In genomic region chr14:32159690-32160246, GRCm38 (mm10) we compare ENCODE assay signal across 8 mouse cellular contexts. TPM values are rescaled to one million over a fixed set of nuclear protein-coding genes. Genes with fewer than 3 reads are reported as not detected.
A peak's percentile ranks its signal among the peaks of the same experiment; 100 is the strongest.
DNase-seq lines count a peak whose midpoint lies in the region; ATAC-seq and TF ChIP-seq lines count a peak whose summit lies in the region.

TSS of gene Ncoa4 (plus strand) at chr14:32159865.

- H3K27me3 ChIP-seq in G1E (ENCODE audit: insufficient read depth, low read length), result peaks cover 2% of the 10 kb centered on the region; the same call in 1 of the 2 replicates
- H3K27me3 ChIP-seq in forebrain, embryonic 16.5 days (replicated peaks; ENCODE audit: control insufficient read depth, insufficient read depth, low read length), result no peaks in the 10 kb centered on the region
- H3K27me3 ChIP-seq in lung, embryonic 14.5 days (ENCODE audit: insufficient read depth, low read length), result no peaks in the 10 kb centered on the region
- H3K27me3 ChIP-seq in thymus, adult 2 months (ENCODE audit: control insufficient read depth, insufficient read depth, low read length), result no peaks in the 10 kb centered on the region

- no peak for TF ChIP-seq CTCF in G1E (IDR thresholded peaks at IDR 0.05; ENCODE audit: low read depth, low read length)
- peak; percentile 64 for TF ChIP-seq CTCF in layer of hippocampus, adult 2 months (conservative IDR thresholded peaks at IDR 0.05)
- peak; percentile 8; the same call in 1 of the 2 replicates for TF ChIP-seq CTCF in lung, embryonic 14.5 days (IDR thresholded peaks at IDR 0.05; ENCODE audit: low read depth)
- TF ChIP-seq CTCF in olfactory bulb, adult 2 months (IDR thresholded peaks at IDR 0.05; ENCODE audit: insufficient read depth, low read depth, low read length), result no peak
- TF ChIP-seq CTCF in thymus, adult 2 months (IDR thresholded peaks at IDR 0.05; ENCODE audit: borderline replicate concordance, control insufficient read depth, extremely low read depth, insufficient read depth, low read length, poor library complexity), result no peak

- TF ChIP-seq POLR2A in olfactory bulb, adult 2 months (IDR thresholded peaks at IDR 0.05; ENCODE audit: insufficient read depth, low read depth, low read length), result peak; percentile 80
- TF ChIP-seq POLR2A in thymus, adult 2 months (IDR thresholded peaks at IDR 0.05; ENCODE audit: control insufficient read depth, extremely low read depth, insufficient read depth, low read length, poor library complexity), result peak; percentile 53; the same call in 1 of the 2 replicates

- DNase-seq in G1E (ENCODE audit: low spot score), result peak; percentile 74
- peak; percentile 98 for DNase-seq in cerebellum, adult 18-20 months
- peak; percentile 99 for DNase-seq in heart, postnatal 36 days
- DNase-seq in layer of hippocampus, adult 2 months (ENCODE audit: low spot score in 2 of 2), result peak; percentile 97 to 98
- peak; percentile 100 for DNase-seq in lung, embryonic 14.5 days
- DNase-seq in thymus, adult 2 months, result peak; percentile 97

- ATAC-seq in G1E (ENCODE audit: extremely low read depth, insufficient number of reproducible peaks, low FRiP score, poor library complexity, severe bottlenecking), result peak; percentile 79
- ATAC-seq in forebrain, embryonic 16.5 days, result peak; percentile 99
- peak; percentile 98 for ATAC-seq in lung, embryonic 14.5 days (ENCODE audit: insufficient read depth)

- intact Hi-C loops in heart, postnatal 36 days (cut with DNase I), result loop anchor here (2.0 to 5.0 kb wide), 2 partner anchors 43 to 75 kb away; partner anchors contain the start of genes Dph3, Oxnad1, Parg and Timm23

- peak within 1 kb of the TSS; percentile 97 for H3K4me3 ChIP-seq in G1E (ENCODE audit: low read depth, low read length)
- H3K4me3 ChIP-seq in forebrain, embryonic 16.5 days (replicated peaks; ENCODE audit: low read length), result peak within 1 kb of the TSS; percentile 98
- peak within 1 kb of the TSS; percentile 100 for H3K4me3 ChIP-seq in layer of hippocampus, adult 2 months
- peak within 1 kb of the TSS; percentile 90 for H3K4me3 ChIP-seq in lung, embryonic 14.5 days (ENCODE audit: low read depth, low read length)
- H3K4me3 ChIP-seq in olfactory bulb, adult 2 months (ENCODE audit: insufficient read depth, low read depth, low read length), result peak within 1 kb of the TSS; percentile 89
- peak within 1 kb of the TSS; percentile 90 for H3K4me3 ChIP-seq in thymus, adult 2 months (ENCODE audit: control insufficient read depth, insufficient read depth, low read length)

- H3K36me3 ChIP-seq in G1E (replicated peaks), result peaks cover 31% of the 10 kb centered on the region
- no peaks in the 10 kb centered on the region for H3K36me3 ChIP-seq in forebrain, embryonic 16.5 days (ENCODE audit: control insufficient read depth, insufficient read depth)
- no peaks in the 10 kb centered on the region for H3K36me3 ChIP-seq in lung, embryonic 14.5 days (ENCODE audit: insufficient read depth)
- no peaks in the 10 kb centered on the region for H3K36me3 ChIP-seq in thymus, adult 2 months (ENCODE audit: control insufficient read depth, insufficient read depth, low read length)

- WGBS in forebrain, embryonic 16.5 days, result under 1% methylated on average over 39 of the region's 40 CpGs
- under 1% methylated on average over 38 of the region's 40 CpGs for WGBS in lung, embryonic 14.5 days
- WGBS in olfactory bulb, adult 2 months, result under 1% methylated on average over 40 of the region's 40 CpGs
- WGBS in thymus, adult 2 months, result under 1% methylated on average over 40 of the region's 40 CpGs

- peak within 1 kb of the TSS; percentile 99 for H3K4me2 ChIP-seq in forebrain, embryonic 16.5 days (ENCODE audit: low read length)
- peak within 1 kb of the TSS; percentile 69 for H3K4me2 ChIP-seq in lung, embryonic 14.5 days

- H3K27ac ChIP-seq in forebrain, embryonic 16.5 days (ENCODE audit: low read length), result peak within 1 kb of the TSS; percentile 75
- peak within 1 kb of the TSS; percentile 94 for H3K27ac ChIP-seq in layer of hippocampus, adult 2 months
- H3K27ac ChIP-seq in lung, embryonic 14.5 days (ENCODE audit: low read depth), result peak within 1 kb of the TSS; percentile 83
- peak within 1 kb of the TSS; percentile 53 for H3K27ac ChIP-seq in olfactory bulb, adult 2 months (ENCODE audit: insufficient read depth, low read depth, low read length)
- H3K27ac ChIP-seq in thymus, adult 2 months (ENCODE audit: control insufficient read depth, insufficient read depth, low read length), result peak within 1 kb of the TSS; percentile 57; the same call in 1 of the 2 replicates

- peaks cover 53% of the 10 kb centered on the region for H3K4me1 ChIP-seq in G1E (ENCODE audit: insufficient read depth, low read depth, low read length)
- H3K4me1 ChIP-seq in forebrain, embryonic 16.5 days (replicated peaks; ENCODE audit: control insufficient read depth, insufficient read depth, low read length), result peaks cover 20% of the 10 kb centered on the region
- H3K4me1 ChIP-seq in lung, embryonic 14.5 days (ENCODE audit: insufficient read depth), result peaks cover 16% of the 10 kb centered on the region
- H3K4me1 ChIP-seq in olfactory bulb, adult 2 months (ENCODE audit: control insufficient read depth, insufficient read depth, low read length), result peaks cover 6% of the 10 kb centered on the region
- peaks cover 13% of the 10 kb centered on the region for H3K4me1 ChIP-seq in thymus, adult 2 months (replicated peaks; ENCODE audit: control insufficient read depth, insufficient read depth, low read length)

- H3K9ac ChIP-seq in forebrain, embryonic 16.5 days (replicated peaks; ENCODE audit: low read depth, low read length), result peak within 1 kb of the TSS; percentile 98
- peak within 1 kb of the TSS; percentile 89 for H3K9ac ChIP-seq in lung, embryonic 14.5 days

- peaks cover 5% of the 10 kb centered on the region; the same call in 1 of the 2 replicates for H3K9me3 ChIP-seq in G1E (replicated peaks)
- H3K9me3 ChIP-seq in forebrain, embryonic 16.5 days (ENCODE audit: control insufficient read depth, low read length), result no peaks in the 10 kb centered on the region
- H3K9me3 ChIP-seq in lung, embryonic 14.5 days (ENCODE audit: low read depth, low read length), result no peaks in the 10 kb centered on the region

RNA-seq across cellular contexts. Expression of gene Ncoa4, which starts in this region (rescaled TPM):
- total RNA-seq in G1E (2014; fragmentation: Nextera tagmentation), result 197 and 228 TPM in 2 replicates
- total RNA-seq in G1E (2017), result 256 and 288 TPM in 2 replicates
- polyA plus RNA-seq in G1E (2012), result 6.6 and 6.8 TPM in 2 replicates
- 115 and 132 TPM in 2 replicates for polyA plus RNA-seq in forebrain, embryonic 16.5 days (2015; fragmentation: Nextera tagmentation; extraction: Ambion mirVana)
- total RNA-seq in heart, postnatal 36 days (2021), result 100 to 1,000 TPM; 124 to 126 TPM
- total RNA-seq in layer of hippocampus, adult 2 months (2021), result 100 to 1,000 TPM in 1 of 2 experiments, 10 to 100 TPM in 1; 99.1 to 107 TPM
- 105 and 108 TPM in 2 replicates for polyA plus RNA-seq in lung, embryonic 14.5 days (2014; fragmentation: Nextera tagmentation; extraction: Ambion mirVana)
- polyA plus RNA-seq in olfactory bulb, adult 2 months (2012; ENCODE audit: insufficient read depth, insufficient read length, low replicate concordance, missing spikeins), result not detected in 2 replicates
- polyA plus RNA-seq in thymus, adult 2 months (2012; rRNA removed), result 55.8 and 65.8 TPM in 2 replicates

Comparison
In these comparisons a context has a peak if more than half of its experiments do, and no peak if none do; other contexts are left out.
1. Peak in every context shown above with its lines: DNase-seq, ATAC-seq, H3K4me3 ChIP-seq and H3K27ac ChIP-seq.
2. CTCF ChIP-seq: peak in layer of hippocampus, adult 2 months (single experiment) and lung, embryonic 14.5 days (single experiment); none in G1E (single experiment), olfactory bulb, adult 2 months (single experiment) and thymus, adult 2 months (single experiment).